Mouse (Mus musculus): ENCODE results near the gene Marveld2. TPM values are rescaled to one million over a fixed set of nuclear protein-coding genes. Genes with fewer than 3 reads are reported as not detected.

Marveld2 gene
- polyA plus RNA-seq, 1 experiment: not detected

GRCm38 (mm10) chr13:100588646-100589045, 28.1 kb downstream of the Marveld2 start:
- Histone ChIP-seq H3K4me3 (replicated peaks) (no peak overlapping the region), H3K4me1 (ENCODE audit: control insufficient read depth) (no peaks in the 10 kb centered on the region), H3K9me3 (ENCODE audit: control insufficient read depth, low read length) (no peaks in the 10 kb centered on the region), H3K36me3 (ENCODE audit: control insufficient read depth) (no peaks in the 10 kb centered on the region), H3K27me3 (ENCODE audit: control insufficient read depth) (no peaks in the 10 kb centered on the region)
- no peak for TF ChIP-seq GATA1 (IDR thresholded peaks at IDR 0.05; ENCODE audit: low read length)
- TF ChIP-seq TAL1 (IDR thresholded peaks at IDR 0.05; ENCODE audit: low read length): no peak

- TF ChIP-seq GATA1 (IDR thresholded peaks at IDR 0.05; ENCODE audit: low read length) (no peak), TAL1 (IDR thresholded peaks at IDR 0.05; ENCODE audit: low read length) (no peak)
- Histone ChIP-seq H3K9me3 (ENCODE audit: control insufficient read depth, low read length) (no peaks in the 10 kb centered on the region), H3K36me3 (ENCODE audit: control insufficient read depth) (no peaks in the 10 kb centered on the region), H3K4me3 (replicated peaks) (no peak overlapping the region), H3K27me3 (ENCODE audit: control insufficient read depth) (no peaks in the 10 kb centered on the region), H3K4me1 (ENCODE audit: control insufficient read depth) (no peaks in the 10 kb centered on the region)
These were observed 34.6 kb downstream of the Marveld2 start for GRCm38 (mm10) chr13:100582144-100582543.

- Histone ChIP-seq H3K4me1 (ENCODE audit: control insufficient read depth) (no peaks in the 10 kb centered on the region), H3K9me3 (ENCODE audit: control insufficient read depth, low read length) (no peaks in the 10 kb centered on the region), H3K4me3 (replicated peaks) (no peak overlapping the region), H3K36me3 (ENCODE audit: control insufficient read depth) (no peaks in the 10 kb centered on the region), H3K27me3 (ENCODE audit: control insufficient read depth) (no peaks in the 10 kb centered on the region)
- TF ChIP-seq TAL1 (IDR thresholded peaks at IDR 0.05; ENCODE audit: low read length) (no peak), GATA1 (IDR thresholded peaks at IDR 0.05; ENCODE audit: low read length) (no peak)
These were observed 35.1 kb downstream of the Marveld2 start for GRCm38 (mm10) chr13:100581701-100582100.

GRCm38 (mm10) chr13:100579951-100580350, 36.8 kb downstream of the Marveld2 start:
- Histone ChIP-seq H3K9me3 (ENCODE audit: control insufficient read depth, low read length) (no peaks in the 10 kb centered on the region), H3K27me3 (ENCODE audit: control insufficient read depth) (no peaks in the 10 kb centered on the region), H3K36me3 (ENCODE audit: control insufficient read depth) (no peaks in the 10 kb centered on the region), H3K4me3 (replicated peaks) (no peak overlapping the region), H3K4me1 (ENCODE audit: control insufficient read depth) (no peaks in the 10 kb centered on the region)
- TF ChIP-seq TAL1 (IDR thresholded peaks at IDR 0.05; ENCODE audit: low read length) (no peak), GATA1 (IDR thresholded peaks at IDR 0.05; ENCODE audit: low read length) (no peak)

- no peaks in the 10 kb centered on the region for H3K36me3 ChIP-seq (ENCODE audit: control insufficient read depth)
- H3K4me3 ChIP-seq (replicated peaks): no peak overlapping the region
- no peaks in the 10 kb centered on the region for H3K4me1 ChIP-seq (ENCODE audit: control insufficient read depth)
- no peaks in the 10 kb centered on the region for H3K27me3 ChIP-seq (ENCODE audit: control insufficient read depth)
- no peaks in the 10 kb centered on the region for H3K9me3 ChIP-seq (ENCODE audit: control insufficient read depth, low read length)
- TF ChIP-seq GATA1 (IDR thresholded peaks at IDR 0.05; ENCODE audit: low read length) (no peak), TAL1 (IDR thresholded peaks at IDR 0.05; ENCODE audit: low read length) (no peak)
These were observed 37.6 kb downstream of the Marveld2 start for GRCm38 (mm10) chr13:100579220-100579619.

GRCm38 (mm10) chr13:100575950-100576349, 40.8 kb downstream of the Marveld2 start:
- no peaks in the 10 kb centered on the region for H3K27me3 ChIP-seq (ENCODE audit: control insufficient read depth)
- no peaks in the 10 kb centered on the region for H3K4me1 ChIP-seq (ENCODE audit: control insufficient read depth)
- TF ChIP-seq TAL1 (IDR thresholded peaks at IDR 0.05; ENCODE audit: low read length) (no peak), GATA1 (IDR thresholded peaks at IDR 0.05; ENCODE audit: low read length) (no peak)
- no peak overlapping the region for H3K4me3 ChIP-seq (replicated peaks)
- H3K9me3 ChIP-seq (ENCODE audit: control insufficient read depth, low read length): no peaks in the 10 kb centered on the region; the same call in 1 of the 2 replicates
- no peaks in the 10 kb centered on the region for H3K36me3 ChIP-seq (ENCODE audit: control insufficient read depth)

- no peaks in the 10 kb centered on the region for H3K36me3 ChIP-seq (ENCODE audit: control insufficient read depth)
- no peaks in the 10 kb centered on the region for H3K27me3 ChIP-seq (ENCODE audit: control insufficient read depth)
- no peaks in the 10 kb centered on the region for H3K4me1 ChIP-seq (ENCODE audit: control insufficient read depth)
- H3K9me3 ChIP-seq (ENCODE audit: control insufficient read depth, low read length): no peaks in the 10 kb centered on the region; the same call in 1 of the 2 replicates
- TF ChIP-seq TAL1 (IDR thresholded peaks at IDR 0.05; ENCODE audit: low read length) (no peak), GATA1 (IDR thresholded peaks at IDR 0.05; ENCODE audit: low read length) (no peak)
- H3K4me3 ChIP-seq (replicated peaks): no peak overlapping the region
These were observed 46.1 kb downstream of the Marveld2 start for GRCm38 (mm10) chr13:100570713-100571112.

GRCm38 (mm10) chr13:100568359-100568758, 48.4 kb downstream of the Marveld2 start:
- no peaks in the 10 kb centered on the region for H3K9me3 ChIP-seq (ENCODE audit: control insufficient read depth, low read length)
- TF ChIP-seq TAL1 (IDR thresholded peaks at IDR 0.05; ENCODE audit: low read length) (no peak), GATA1 (IDR thresholded peaks at IDR 0.05; ENCODE audit: low read length) (no peak)
- no peaks in the 10 kb centered on the region for H3K4me1 ChIP-seq (ENCODE audit: control insufficient read depth)
- H3K27me3 ChIP-seq (ENCODE audit: control insufficient read depth): no peaks in the 10 kb centered on the region; the same call in 1 of the 2 replicates
- H3K4me3 ChIP-seq (replicated peaks): no peak overlapping the region
- no peaks in the 10 kb centered on the region for H3K36me3 ChIP-seq (ENCODE audit: control insufficient read depth)

- Histone ChIP-seq H3K36me3 (ENCODE audit: control insufficient read depth) (no peaks in the 10 kb centered on the region), H3K9me3 (ENCODE audit: control insufficient read depth, low read length) (no peaks in the 10 kb centered on the region), H3K4me3 (replicated peaks) (no peak overlapping the region), H3K27me3 (ENCODE audit: control insufficient read depth) (peaks cover 6% of the 10 kb centered on the region; the same call in 1 of the 2 replicates), H3K4me1 (ENCODE audit: control insufficient read depth) (no peaks in the 10 kb centered on the region)
- TF ChIP-seq TAL1 (IDR thresholded peaks at IDR 0.05; ENCODE audit: low read length): no peak
- TF ChIP-seq GATA1 (IDR thresholded peaks at IDR 0.05; ENCODE audit: low read length): no peak
These were observed 57.3 kb downstream of the Marveld2 start for GRCm38 (mm10) chr13:100559449-100559848.

GRCm38 (mm10) chr13:100557011-100557410, 59.8 kb downstream of the Marveld2 start:
- H3K36me3 ChIP-seq (ENCODE audit: control insufficient read depth): no peaks in the 10 kb centered on the region
- no peaks in the 10 kb centered on the region; the same call in 1 of the 2 replicates for H3K9me3 ChIP-seq (ENCODE audit: control insufficient read depth, low read length)
- no peak for TF ChIP-seq TAL1 (IDR thresholded peaks at IDR 0.05; ENCODE audit: low read length)
- no peak for TF ChIP-seq GATA1 (IDR thresholded peaks at IDR 0.05; ENCODE audit: low read length)
- H3K4me3 ChIP-seq (replicated peaks): no peak overlapping the region
- H3K27me3 ChIP-seq (ENCODE audit: control insufficient read depth): peaks cover 30% of the 10 kb centered on the region
- peaks cover 7% of the 10 kb centered on the region for H3K4me1 ChIP-seq (ENCODE audit: control insufficient read depth)

All from erythroblast, embryonic 14.5 days (primary cell).